Mouse (Mus musculus) heart, adult 2 months (tissue): Measurements from ENCODE around the gene Gm9507. TPM values are rescaled to one million over a fixed set of nuclear protein-coding genes. Genes with fewer than 3 reads are reported as not detected.
"Not testable (repeated sequence)": the region's sequence is repeated elsewhere in the genome, so short reads cannot be mapped to it uniquely, and the experiment has no call there.

ENCODE experiments used
- DNase-seq, 2 experiments: peaks; one replicate each; pipeline ENCODE4 v3.0.0; 2021
- H3K27ac ChIP-seq: fragments of 200-600 bp; 2 replicates; pipeline ENCODE4 v1.8.1; 2022
- H3K27me3 ChIP-seq: fragments of 200-500 bp; 2 replicates; pipeline ENCODE4 v1.6.1; 2012; ENCODE audit warnings: mild to moderate bottlenecking, low read length, inconsistent platforms, mixed read lengths; ENCODE audit not compliant: control insufficient read depth, insufficient read depth
- H3K36me3 ChIP-seq: fragments of 200-500 bp; 2 replicates; pipeline ENCODE4 v1.6.1; 2012; ENCODE audit warnings: low read length, inconsistent platforms; ENCODE audit not compliant: control insufficient read depth, insufficient read depth
- H3K4me1 ChIP-seq: fragments of 200-500 bp; 2 replicates; pipeline ENCODE4 v1.6.1; 2011; ENCODE audit warnings: low read length; ENCODE audit not compliant: control insufficient read depth, insufficient read depth
- H3K4me3 ChIP-seq: fragments of 200-600 bp; 2 replicates; pipeline ENCODE4 v1.8.1; 2022
- H3K79me2 ChIP-seq: fragments of 200-500 bp; replicated peaks from 2 replicates; pipeline ENCODE4 v1.6.1; 2012; ENCODE audit warnings: mild to moderate bottlenecking, inconsistent platforms, low read length, moderate library complexity, mixed read lengths; ENCODE audit not compliant: control insufficient read depth, insufficient read depth
- H3K9ac ChIP-seq: fragments of 200-500 bp; 2 replicates; pipeline ENCODE4 v1.6.1; 2012; ENCODE audit warnings: low read depth, mild to moderate bottlenecking, control low read depth, inconsistent platforms, low read length, mixed read lengths
- CTCF ChIP-seq: fragments of 200-600 bp; IDR thresholded peaks from 2 replicates; pipeline ENCODE4 v1.8.1; 2022; ENCODE audit warnings: antibody characterized with exemption, mild to moderate bottlenecking, moderate library complexity
- EP300 ChIP-seq: fragments of 200-500 bp; IDR thresholded peaks from 2 replicates; pipeline ENCODE4 v1.6.1; 2011; ENCODE audit warnings: low read depth, low read length, control low read depth; ENCODE audit not compliant: insufficient read depth
- POLR2A ChIP-seq: fragments of 200-500 bp; IDR thresholded peaks from 2 replicates; pipeline ENCODE4 v1.6.1; 2011; ENCODE audit warnings: mild to moderate bottlenecking, low read depth, low read length, control low read depth; ENCODE audit not compliant: insufficient read depth
- WGBS: fragments of 180-500 bp; shearing (Covaris S2); methylation state at CpG from one replicate; pipeline ENCODE4 v1.1.7; 2018; 5-methylcytosine and 5-hydroxymethylcytosine counted together
- intact Hi-C: fragments of 180-260 bp; cut with DNase I; formaldehyde crosslinking; loops from one replicate; pipeline ENCODE4 v1.15.1; 2025
- polyA plus RNA-seq: library from polyadenylated mRNA; depleted of rRNA; stranded (reverse); fragments of >200 nt; gene quantifications from 2 replicates; pipeline ENCODE4 v1.2.3, GENCODE M21; 2012; rRNA removed
- total RNA-seq, 2 experiments: library from RNA; stranded (reverse); gene quantifications; 2 replicates each; pipeline ENCODE4 v1.2.3; 2021

Gene Gm9507
- total and polyA plus RNA-seq, 3 experiments, result not detected

DNA sequence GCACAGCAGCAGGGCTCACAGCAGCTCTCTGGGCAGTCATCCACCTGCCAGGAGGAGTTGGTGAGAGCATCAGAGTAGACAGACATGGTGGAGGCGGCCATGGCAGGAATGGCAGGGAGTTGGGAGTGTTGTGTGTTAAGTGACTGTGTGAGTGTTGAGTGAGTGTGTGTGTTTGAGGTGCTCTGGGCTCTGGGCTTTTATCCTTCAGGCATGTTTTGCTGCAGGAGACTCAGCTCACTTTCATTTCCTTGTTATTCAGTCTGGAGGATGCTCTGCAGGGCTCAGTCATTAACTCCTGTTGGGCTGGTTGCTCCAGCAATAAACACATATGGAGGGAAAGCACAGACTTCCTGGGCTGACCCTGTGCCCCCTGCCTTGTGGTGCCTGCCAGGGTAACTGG, 29.2 kb downstream of the Gm9507 start, which contains the start of gene Gm3250:
Gm3250 (minus strand) TSS at position 101 of the 400 bp plus-strand sequence.
- H3K4me1 ChIP-seq, H3K27ac ChIP-seq, DNase-seq, H3K4me3 ChIP-seq, H3K79me2 ChIP-seq, H3K9ac ChIP-seq, H3K36me3 ChIP-seq, H3K27me3 ChIP-seq, intact Hi-C loops: not testable (repeated sequence)
- 57% methylated on average over 1 of the region's 1 CpGs for WGBS

DNA sequence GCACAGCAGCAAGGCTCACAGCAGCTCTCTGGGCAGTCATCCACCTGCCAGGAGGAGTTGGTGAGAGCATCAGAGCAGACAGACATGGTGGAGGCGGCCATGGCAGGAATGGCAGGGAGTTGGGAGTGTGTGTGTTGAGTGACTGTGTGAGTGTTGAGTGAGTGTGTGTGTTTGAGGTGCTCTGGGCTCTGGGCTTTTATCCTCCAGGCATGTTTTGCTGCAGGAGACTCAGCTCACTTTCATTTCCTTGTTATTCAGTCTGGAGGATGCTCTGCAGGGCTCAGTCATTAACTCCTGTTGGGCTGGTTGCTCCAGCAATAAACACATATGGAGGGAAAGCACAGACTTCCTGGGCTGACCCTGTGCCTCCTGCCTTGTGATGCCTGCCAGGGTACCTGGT, 34.8 kb downstream of the Gm9507 start, which contains the start of gene Gm7138:
Gm7138 (minus strand) TSS at position 101 of the 400 bp plus-strand sequence.
- H3K27me3 ChIP-seq, intact Hi-C loops, H3K79me2 ChIP-seq, H3K9ac ChIP-seq, H3K36me3 ChIP-seq, DNase-seq, H3K4me1 ChIP-seq, H3K27ac ChIP-seq, H3K4me3 ChIP-seq: not testable (repeated sequence)
- WGBS, result 67% methylated on average over 1 of the region's 1 CpGs

DNA sequence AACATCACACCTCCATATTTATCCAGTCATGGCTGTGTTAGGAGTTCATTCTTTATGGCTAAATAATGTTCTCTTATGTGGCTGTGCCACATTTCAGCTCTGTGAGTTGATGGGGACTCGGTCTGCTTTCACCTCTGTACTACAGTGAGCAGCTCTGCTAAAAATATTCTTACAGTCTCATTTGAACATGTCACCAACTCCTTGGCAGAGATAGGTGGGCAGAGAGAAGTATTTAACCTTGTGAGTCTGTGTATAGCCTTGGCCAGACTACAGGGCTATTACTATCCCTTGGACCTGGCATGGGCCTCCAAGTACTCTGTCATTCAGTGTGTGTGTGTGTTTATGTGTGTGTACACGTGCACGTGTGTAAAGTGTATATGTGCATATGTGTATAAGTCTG, 39.5 kb downstream of the Gm9507 start:
- DNase-seq, H3K27ac ChIP-seq, H3K36me3 ChIP-seq, H3K4me3 ChIP-seq, H3K4me1 ChIP-seq, intact Hi-C loops, H3K27me3 ChIP-seq, H3K79me2 ChIP-seq, H3K9ac ChIP-seq: not testable (repeated sequence)
- 67% methylated on average over 3 of the region's 3 CpGs for WGBS

DNA sequence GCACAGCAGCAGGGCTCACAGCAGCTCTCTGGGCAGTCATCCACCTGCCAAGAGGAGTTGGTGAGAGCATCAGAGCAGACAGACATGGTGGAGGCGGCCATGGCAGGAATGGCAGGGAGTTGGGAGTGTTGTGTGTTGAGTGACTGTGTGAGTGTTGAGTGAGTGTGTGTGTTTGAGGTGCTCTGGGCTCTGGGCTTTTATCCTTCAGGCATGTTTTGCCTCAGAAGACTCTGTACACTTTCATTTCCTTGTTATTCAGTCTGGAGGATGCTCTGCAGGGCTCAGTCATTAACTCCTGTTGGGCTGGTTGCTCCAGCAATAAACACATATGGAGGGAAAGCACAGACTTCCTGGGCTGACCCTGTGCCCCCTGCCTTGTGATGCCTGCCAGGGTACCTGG, 40.4 kb downstream of the Gm9507 start, which contains the start of gene Gm3238:
Gm3238 (minus strand) TSS at position 101 of the 400 bp plus-strand sequence.
- not testable (repeated sequence) for H3K4me1 ChIP-seq

DNA sequence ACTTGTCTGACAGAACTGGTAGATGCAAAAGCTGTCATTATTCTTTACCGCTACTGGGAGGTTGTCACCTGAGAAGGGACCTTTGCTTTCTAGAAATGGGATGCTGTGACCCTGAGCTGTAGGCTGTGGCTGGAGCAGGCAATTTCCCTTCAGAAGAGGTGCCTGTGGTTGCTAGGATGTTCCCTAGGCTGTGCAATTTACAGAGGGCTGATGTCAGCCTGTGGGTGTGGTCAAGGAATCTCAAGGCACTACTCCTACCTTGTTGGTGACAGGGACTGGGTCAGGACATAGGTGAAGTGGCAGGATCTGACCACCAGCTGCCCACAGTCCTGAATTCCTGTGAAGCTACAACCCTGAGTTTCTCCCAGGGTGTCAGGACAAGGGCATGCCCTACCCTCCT, 41.9 kb downstream of the Gm9507 start:
- Histone ChIP-seq H3K4me3 (no peak overlapping the region), H3K4me1 (no peaks in the 10 kb centered on the region), H3K9ac (no peak overlapping the region), H3K79me2 (no peaks in the 10 kb centered on the region), H3K36me3 (no peaks in the 10 kb centered on the region), H3K27me3 (no peaks in the 10 kb centered on the region), H3K27ac (no peak overlapping the region)
- no peak for TF ChIP-seq CTCF
- no peak for TF ChIP-seq EP300
- no peak for TF ChIP-seq POLR2A
- no peak for DNase-seq
- intact Hi-C loops, result no loop called here
- 86% methylated on average over 1 of the region's 1 CpGs for WGBS

More for the DNA sequence above, 40.4 kb downstream of the Gm9507 start, which contains the start of gene Gm3238:
- H3K27me3 ChIP-seq, H3K27ac ChIP-seq, intact Hi-C loops, H3K36me3 ChIP-seq, DNase-seq, H3K9ac ChIP-seq, H3K79me2 ChIP-seq, H3K4me3 ChIP-seq: not testable (repeated sequence)
- WGBS, result 40% methylated on average over 1 of the region's 1 CpGs

Other genes with a start within 250 kb of the Gm9507 start
Only the 30 nearest of the 33 such genes appear.
- 10 to 100 TPM; 66.4 to 67.8 TPM for gene Sumo3, start 205.7 kb downstream of the Gm9507 start, total RNA-seq
- 122 and 167 TPM in 2 replicates for gene Sumo3, start 205.7 kb downstream of the Gm9507 start, polyA plus RNA-seq
- gene Gm49325, start 205.6 kb downstream of the Gm9507 start, total RNA-seq, result 10 to 100 TPM; 15.5 to 15.8 TPM
- gene Gm49325, start 205.6 kb downstream of the Gm9507 start, polyA plus RNA-seq, result not detected in 2 replicates
- gene Ube2g2, start 189.6 kb downstream of the Gm9507 start, total RNA-seq, result 10 to 100 TPM; 74.6 to 80.9 TPM
- 53.5 and 69.7 TPM in 2 replicates for gene Ube2g2, start 189.6 kb downstream of the Gm9507 start, polyA plus RNA-seq
- not detected for gene Tspear, start 125.3 kb downstream of the Gm9507 start, total RNA-seq
- gene Tspear, start 125.3 kb downstream of the Gm9507 start, polyA plus RNA-seq, result not detected in 2 replicates
- gene Gm19402, start 121.1 kb downstream of the Gm9507 start, total RNA-seq, result not detected
- not detected in 2 replicates for gene Gm19402, start 121.1 kb downstream of the Gm9507 start, polyA plus RNA-seq
- not detected for gene Gm9508, start 114.6 kb downstream of the Gm9507 start, total RNA-seq
- not detected in 2 replicates for gene Gm9508, start 114.6 kb downstream of the Gm9507 start, polyA plus RNA-seq
- gene Gm10272, start 105.2 kb downstream of the Gm9507 start, total RNA-seq, result not detected
- not detected in 2 replicates for gene Gm10272, start 105.2 kb downstream of the Gm9507 start, polyA plus RNA-seq
- gene Gm10024, start 100.4 kb downstream of the Gm9507 start, total RNA-seq, result not detected
- gene Gm10024, start 100.4 kb downstream of the Gm9507 start, polyA plus RNA-seq, result not detected in 2 replicates
- not detected for gene Gm10142, start 96.0 kb downstream of the Gm9507 start, total RNA-seq
- not detected in 2 replicates for gene Gm10142, start 96.0 kb downstream of the Gm9507 start, polyA plus RNA-seq
- not detected for gene Krtap12-1, start 91.2 kb downstream of the Gm9507 start, total RNA-seq
- not detected in 2 replicates for gene Krtap12-1, start 91.2 kb downstream of the Gm9507 start, polyA plus RNA-seq
- gene Gm10100, start 85.4 kb downstream of the Gm9507 start, total RNA-seq, result not detected
- gene Gm10100, start 85.4 kb downstream of the Gm9507 start, polyA plus RNA-seq, result not detected in 2 replicates
- gene Gm18596, start 69.2 kb downstream of the Gm9507 start, total RNA-seq, result not detected
- not detected in 2 replicates for gene Gm18596, start 69.2 kb downstream of the Gm9507 start, polyA plus RNA-seq
- gene Gm9736, start 60.5 kb downstream of the Gm9507 start, total RNA-seq, result not detected
- not detected in 2 replicates for gene Gm9736, start 60.5 kb downstream of the Gm9507 start, polyA plus RNA-seq
- gene Gm3233, start 52.2 kb downstream of the Gm9507 start, total RNA-seq, result not detected
- not detected in 2 replicates for gene Gm3233, start 52.2 kb downstream of the Gm9507 start, polyA plus RNA-seq
- not detected for gene Gm3238, start 40.5 kb downstream of the Gm9507 start, total RNA-seq
- gene Gm3238, start 40.5 kb downstream of the Gm9507 start, polyA plus RNA-seq, result not detected in 2 replicates
- gene Gm7138, start 34.9 kb downstream of the Gm9507 start, total RNA-seq, result not detected
- gene Gm7138, start 34.9 kb downstream of the Gm9507 start, polyA plus RNA-seq, result not detected in 2 replicates
- gene Gm3250, start 29.3 kb downstream of the Gm9507 start, total RNA-seq, result not detected
- gene Gm3250, start 29.3 kb downstream of the Gm9507 start, polyA plus RNA-seq, result not detected in 2 replicates
- not detected for gene Gm7137, start 23.6 kb downstream of the Gm9507 start, total RNA-seq
- not detected in 2 replicates for gene Gm7137, start 23.6 kb downstream of the Gm9507 start, polyA plus RNA-seq
- not detected for gene Gm9639, start 16.8 kb downstream of the Gm9507 start, total RNA-seq
- gene Gm9639, start 16.8 kb downstream of the Gm9507 start, polyA plus RNA-seq, result not detected in 2 replicates
- gene Gm19668, start 12.7 kb downstream of the Gm9507 start, total RNA-seq, result not detected
- not detected in 2 replicates for gene Gm19668, start 12.7 kb downstream of the Gm9507 start, polyA plus RNA-seq
- not detected for gene Gm2696, start 2.8 kb upstream of the Gm9507 start, total RNA-seq
- gene Gm2696, start 2.8 kb upstream of the Gm9507 start, polyA plus RNA-seq, result not detected in 2 replicates
- gene Krtap10-4, start 15.3 kb upstream of the Gm9507 start, total RNA-seq, result not detected
- gene Krtap10-4, start 15.3 kb upstream of the Gm9507 start, polyA plus RNA-seq, result not detected in 2 replicates
- gene Krtap10-10, start 24.1 kb upstream of the Gm9507 start, total RNA-seq, result not detected
- not detected in 2 replicates for gene Krtap10-10, start 24.1 kb upstream of the Gm9507 start, polyA plus RNA-seq
- not detected for gene Gm36176, start 35.0 kb upstream of the Gm9507 start, total RNA-seq
- not detected in 2 replicates for gene Gm36176, start 35.0 kb upstream of the Gm9507 start, polyA plus RNA-seq
- not detected for gene Gm10318, start 41.0 kb upstream of the Gm9507 start, total RNA-seq
- gene Gm10318, start 41.0 kb upstream of the Gm9507 start, polyA plus RNA-seq, result not detected in 2 replicates
- not detected for gene Gm3285, start 50.1 kb upstream of the Gm9507 start, total RNA-seq
- not detected in 2 replicates for gene Gm3285, start 50.1 kb upstream of the Gm9507 start, polyA plus RNA-seq
- gene Lrrc3, start 90.7 kb upstream of the Gm9507 start, total RNA-seq, result under 1 TPM; 0.57 to 0.86 TPM
- 0.62 and 0.85 TPM in 2 replicates for gene Lrrc3, start 90.7 kb upstream of the Gm9507 start, polyA plus RNA-seq
- under 1 TPM; 0.75 to 0.78 TPM for gene Trpm2, start 158.7 kb upstream of the Gm9507 start, total RNA-seq
- gene Trpm2, start 158.7 kb upstream of the Gm9507 start, polyA plus RNA-seq, result 0.53 and 0.55 TPM in 2 replicates
- gene 1810043G02Rik, start 166.7 kb upstream of the Gm9507 start, total RNA-seq, result 10 to 100 TPM in 1 of 2 experiments, 1 to 10 TPM in 1; 8.9 to 10.7 TPM
- gene 1810043G02Rik, start 166.7 kb upstream of the Gm9507 start, polyA plus RNA-seq, result 21.7 and 24.9 TPM in 2 replicates
- gene Pfkl, start 198.2 kb upstream of the Gm9507 start, total RNA-seq, result 100 to 1,000 TPM; 109 to 115 TPM
- 101 and 156 TPM in 2 replicates for gene Pfkl, start 198.2 kb upstream of the Gm9507 start, polyA plus RNA-seq